Mouse (Mus musculus): ENCODE results near the gene Cntn4.

- TF ChIP-seq CTCF (conservative IDR thresholded peaks at IDR 0.05; ENCODE audit: low read length) = no peak
- no peak for TF ChIP-seq POU5F1 (IDR thresholded peaks at IDR 0.05; ENCODE audit: borderline replicate concordance, low read length)
Measured at GRCm38 (mm10) chr6:105780616-105781015, 103.2 kb downstream of the Cntn4 start.
